In the genomic region with DNA sequence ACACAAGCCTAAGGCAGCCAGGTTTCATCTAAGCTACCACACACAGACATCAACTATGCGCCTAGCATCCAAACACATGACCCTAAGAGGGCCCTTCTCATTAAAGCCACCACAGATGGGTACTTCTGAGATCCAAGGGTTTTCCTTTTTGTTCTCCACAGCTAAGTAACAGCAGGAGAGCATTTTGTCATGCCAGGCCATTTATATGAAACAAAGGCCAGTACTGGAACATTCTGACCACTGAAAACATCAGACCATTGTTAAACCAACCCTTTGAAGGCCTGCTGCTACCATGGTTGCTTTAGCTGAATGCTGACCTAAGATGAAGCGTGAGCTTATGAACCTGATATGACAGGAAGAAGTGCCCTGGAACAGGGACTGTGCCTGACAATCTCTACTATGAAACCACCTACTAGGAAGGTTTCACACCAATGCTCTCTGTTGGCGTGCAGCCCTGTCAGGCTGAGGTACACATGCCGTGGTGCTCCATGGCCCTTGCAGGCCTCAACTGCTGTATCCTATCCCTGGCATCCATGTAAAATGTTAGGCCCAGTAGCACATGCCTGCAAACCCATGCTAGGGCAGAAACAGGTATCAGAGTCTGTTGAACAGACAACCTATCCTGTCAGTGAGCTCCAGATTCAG, we compare ENCODE assay signal across 20 mouse cellular contexts. TPM values are rescaled to one million over a fixed set of nuclear protein-coding genes. Genes with fewer than 3 reads are reported as not detected.
DNase-seq lines count a peak whose midpoint lies in the region; ATAC-seq and TF ChIP-seq lines count a peak whose summit lies in the region.
"Had no signal": no experiment of that assay in that cellular context is flagged by ENCODE, and none has a peak within 500 bp of the region (broad histone marks: within the 10 kb centered on the region; RNA-seq: fewer than 3 reads in every experiment).

No protein-coding gene starts in this region.

- H3K4me3 ChIP-seq in layer of hippocampus, adult 2 months = no peak overlapping the region
- H3K4me3 ChIP-seq in midbrain, postnatal 0 days (ENCODE audit: low read depth, low read length) = no peak overlapping the region
- H3K4me3 ChIP-seq: kidney, embryonic 15.5 days; left cerebral cortex, adult 2 months; liver, embryonic 13.5 days had no signal

- no peak for ATAC-seq in midbrain, postnatal 0 days (ENCODE audit: low FRiP score)
- ATAC-seq: inflammation-experienced regulatory T-cells, adult 6 months had no signal

- no peaks in the 10 kb centered on the region for H3K27me3 ChIP-seq in midbrain, postnatal 0 days (ENCODE audit: insufficient read depth, low read length)
- H3K27me3 ChIP-seq: kidney, embryonic 15.5 days; liver, embryonic 13.5 days had no signal

- 49% methylated on average over 4 of the region's 4 CpGs for WGBS in midbrain, postnatal 0 days

- H3K36me3 ChIP-seq in midbrain, postnatal 0 days (ENCODE audit: insufficient read depth, low read length) = no peaks in the 10 kb centered on the region

- peak; percentile 11 for DNase-seq in embryo, embryonic 10 days (ENCODE audit: low spot score)
- DNase-seq in embryo, embryonic 9.5 days (ENCODE audit: extremely low spot score) = no peak
- no peak for DNase-seq in layer of hippocampus, adult 2 months (ENCODE audit: low spot score in 2 of 2)
- DNase-seq in layer of hippocampus, postnatal 10 days (ENCODE audit: low spot score in 2 of 2) = no peak
- DNase-seq in cerebellum, postnatal 10 days = peak; percentile 33 to 42
- DNase-seq in midbrain, postnatal 0 days (ENCODE audit: low spot score) = peak; percentile 38
- DNase-seq in kidney, postnatal 4 days = no peak
- DNase-seq in right cerebral cortex, postnatal 25 days = no peak
- DNase-seq: B cell, adult 2 months; heart, adult 11 months; liver, embryonic 13.5 days; thymus, postnatal 4 days had no signal

- peak overlapping the region; percentile 64; the same call in 1 of the 2 replicates for H3K27ac ChIP-seq in layer of hippocampus, adult 2 months
- no peak overlapping the region for H3K27ac ChIP-seq in midbrain, postnatal 0 days (ENCODE audit: low read depth, low read length)
- H3K27ac ChIP-seq: kidney, embryonic 15.5 days; left cerebral cortex, adult 2 months; liver, embryonic 13.5 days had no signal

- TF ChIP-seq CTCF in layer of hippocampus, adult 2 months (conservative IDR thresholded peaks at IDR 0.05) = no peak
- TF ChIP-seq CTCF in midbrain, postnatal 0 days (IDR thresholded peaks at IDR 0.05) = no peak

- no peak overlapping the region for H3K9ac ChIP-seq in midbrain, postnatal 0 days (replicated peaks; ENCODE audit: low read length, poor library complexity, severe bottlenecking)
- H3K9ac ChIP-seq: kidney, embryonic 15.5 days; liver, embryonic 13.5 days had no signal

- no peaks in the 10 kb centered on the region for H3K4me1 ChIP-seq in midbrain, postnatal 0 days (ENCODE audit: insufficient read depth, low read length)

- no peaks in the 10 kb centered on the region for H3K9me3 ChIP-seq in midbrain, postnatal 0 days (ENCODE audit: low read length)
- H3K9me3 ChIP-seq: kidney, embryonic 15.5 days; liver, embryonic 13.5 days had no signal

- no peak overlapping the region for H3K4me2 ChIP-seq in midbrain, postnatal 0 days (ENCODE audit: low read depth, low read length, poor library complexity, severe bottlenecking)
- H3K4me2 ChIP-seq: kidney, embryonic 15.5 days; liver, embryonic 13.5 days had no signal

RNA-seq across cellular contexts. Expression of gene Gm49361, which starts 29.2 kb away (rescaled TPM):
- 1 to 10 TPM in 1 of 2 experiments, under 1 TPM in 1; 0.32 to 3.1 TPM for total RNA-seq in layer of hippocampus, adult 2 months (2021)
- total RNA-seq in layer of hippocampus, postnatal 10 days (2021) = not detected
- total RNA-seq in midbrain, postnatal 0 days (2014; rRNA removed) = not detected in 2 replicates
- not detected in 2 replicates for polyA plus RNA-seq in midbrain, postnatal 0 days (2015; fragmentation: Nextera tagmentation; extraction: Ambion mirVana)
- total RNA-seq: megakaryocyte progenitor cell, adult 5-6 weeks had no signal
- polyA plus RNA-seq: embryonic facial prominence, embryonic 11.5 days; heart, postnatal 0 days; inflammation-experienced regulatory T-cells, adult 6 months; kidney, embryonic 15.5 days; limb, embryonic 11.5 days; liver, embryonic 13.5 days; lung, embryonic 16.5 days had no signal

RNA-seq across cellular contexts. Expression of gene Lats2, which starts 41.5 kb away (rescaled TPM):
- total RNA-seq in layer of hippocampus, adult 2 months (2021) = 10 to 100 TPM; 42.5 to 49.0 TPM
- 10 to 100 TPM; 20.7 to 25.5 TPM for total RNA-seq in layer of hippocampus, postnatal 10 days (2021)
- 7.7 and 8.4 TPM in 2 replicates for total RNA-seq in midbrain, postnatal 0 days (2014; rRNA removed)
- polyA plus RNA-seq in midbrain, postnatal 0 days (2015; fragmentation: Nextera tagmentation; extraction: Ambion mirVana) = 3.1 and 3.8 TPM in 2 replicates

RNA-seq across cellular contexts. Expression of gene Xpo4, which starts 51.5 kb away (rescaled TPM):
- 10 to 100 TPM; 14.4 to 15.0 TPM for total RNA-seq in layer of hippocampus, adult 2 months (2021)
- 10 to 100 TPM; 15.2 to 15.5 TPM for total RNA-seq in layer of hippocampus, postnatal 10 days (2021)
- total RNA-seq in midbrain, postnatal 0 days (2014; rRNA removed) = 11.3 and 19.4 TPM in 2 replicates
- polyA plus RNA-seq in midbrain, postnatal 0 days (2015; fragmentation: Nextera tagmentation; extraction: Ambion mirVana) = 6.7 and 11.7 TPM in 2 replicates

Comparison
In these comparisons a context has a peak if more than half of its experiments do, and no peak if none do; other contexts are left out.
1. DNase-seq: peak in embryo, embryonic 10 days (single experiment), cerebellum, postnatal 10 days (2 of 2) and midbrain, postnatal 0 days (single experiment); none in embryo, embryonic 9.5 days (single experiment), layer of hippocampus, adult 2 months (0 of 2), layer of hippocampus, postnatal 10 days (0 of 2), kidney, postnatal 4 days (0 of 2) and right cerebral cortex, postnatal 25 days (single experiment).